Mouse (Mus musculus): Measurements from ENCODE around the gene Rhof. TPM values are rescaled to one million over a fixed set of nuclear protein-coding genes. Genes with fewer than 3 reads are reported as not detected.

Gene Rhof
- polyA plus RNA-seq, 1 experiment from 2014 or later = 1.7 TPM

- WGBS = 93% methylated on average over 9 of the region's 10 CpGs
- ATAC-seq (ENCODE audit: low FRiP score) = no peak
- peaks cover 23% of the 10 kb centered on the region for H3K36me3 ChIP-seq (ENCODE audit: control insufficient read depth, insufficient read depth, low read length)
These were observed 33.9 kb upstream of the Rhof start for GRCm38 (mm10) chr5:123166437-123166836.

GRCm38 (mm10) chr5:123162942-123163341 lies 30.4 kb upstream of the Rhof start:
- Histone ChIP-seq H3K4me1 (replicated peaks; ENCODE audit: control insufficient read depth, insufficient read depth, low read length) (no peaks in the 10 kb centered on the region), H3K4me3 (ENCODE audit: low read depth, low read length) (no peak overlapping the region), H3K27ac (ENCODE audit: low read depth, low read length) (no peak overlapping the region), H3K4me2 (replicated peaks; ENCODE audit: low read depth, low read length) (no peak overlapping the region), H3K36me3 (ENCODE audit: control insufficient read depth, insufficient read depth, low read length) (peaks cover 42% of the 10 kb centered on the region), H3K9ac (ENCODE audit: low read depth, low read length) (no peak overlapping the region), H3K9me3 (ENCODE audit: control insufficient read depth, low read length) (no peaks in the 10 kb centered on the region), H3K27me3 (ENCODE audit: control insufficient read depth, insufficient read depth, low read length) (no peaks in the 10 kb centered on the region)
- WGBS = 77% methylated on average over 9 of the region's 9 CpGs
- ATAC-seq (ENCODE audit: low FRiP score) (no peak), DNase-seq (ENCODE audit: low spot score) (no peak)

More at GRCm38 (mm10) chr5:123166437-123166836, 33.9 kb upstream of the Rhof start:
- Histone ChIP-seq H3K27ac (ENCODE audit: low read depth, low read length) (no peak overlapping the region), H3K9ac (ENCODE audit: low read depth, low read length) (no peak overlapping the region), H3K9me3 (ENCODE audit: control insufficient read depth, low read length) (no peaks in the 10 kb centered on the region), H3K4me1 (replicated peaks; ENCODE audit: control insufficient read depth, insufficient read depth, low read length) (no peaks in the 10 kb centered on the region), H3K4me2 (replicated peaks; ENCODE audit: low read depth, low read length) (no peak overlapping the region), H3K4me3 (ENCODE audit: low read depth, low read length) (no peak overlapping the region), H3K27me3 (ENCODE audit: control insufficient read depth, insufficient read depth, low read length) (no peaks in the 10 kb centered on the region)
- DNase-seq (ENCODE audit: low spot score) = no peak

- no peak overlapping the region for H3K4me2 ChIP-seq (replicated peaks; ENCODE audit: low read depth, low read length)
- no peak overlapping the region for H3K4me3 ChIP-seq (ENCODE audit: low read depth, low read length)
- H3K9ac ChIP-seq (ENCODE audit: low read depth, low read length) = no peak overlapping the region; the same call in 1 of the 2 replicates
- no peak overlapping the region for H3K27ac ChIP-seq (ENCODE audit: low read depth, low read length)
- 91% methylated on average over 12 of the region's 15 CpGs for WGBS
- H3K27me3 ChIP-seq (ENCODE audit: control insufficient read depth, insufficient read depth, low read length) = no peaks in the 10 kb centered on the region
- ATAC-seq (ENCODE audit: low FRiP score) = no peak
- H3K36me3 ChIP-seq (ENCODE audit: control insufficient read depth, insufficient read depth, low read length) = peaks cover 39% of the 10 kb centered on the region
- no peak for DNase-seq (ENCODE audit: low spot score)
- no peaks in the 10 kb centered on the region for H3K4me1 ChIP-seq (replicated peaks; ENCODE audit: control insufficient read depth, insufficient read depth, low read length)
- H3K9me3 ChIP-seq (ENCODE audit: control insufficient read depth, low read length) = no peaks in the 10 kb centered on the region
These were observed 27.8 kb upstream of the Rhof start for GRCm38 (mm10) chr5:123160341-123160740.

GRCm38 (mm10) chr5:123159866-123160265 lies 27.4 kb upstream of the Rhof start:
- Histone ChIP-seq H3K9ac (ENCODE audit: low read depth, low read length) (no peak overlapping the region), H3K36me3 (ENCODE audit: control insufficient read depth, insufficient read depth, low read length) (peaks cover 39% of the 10 kb centered on the region), H3K4me3 (ENCODE audit: low read depth, low read length) (no peak overlapping the region), H3K27ac (ENCODE audit: low read depth, low read length) (no peak overlapping the region), H3K9me3 (ENCODE audit: control insufficient read depth, low read length) (no peaks in the 10 kb centered on the region), H3K4me1 (replicated peaks; ENCODE audit: control insufficient read depth, insufficient read depth, low read length) (no peaks in the 10 kb centered on the region), H3K4me2 (replicated peaks; ENCODE audit: low read depth, low read length) (no peak overlapping the region), H3K27me3 (ENCODE audit: control insufficient read depth, insufficient read depth, low read length) (no peaks in the 10 kb centered on the region)
- ATAC-seq (ENCODE audit: low FRiP score) (no peak), DNase-seq (ENCODE audit: low spot score) (no peak)
- 97% methylated on average over 15 of the region's 15 CpGs for WGBS

- 90% methylated on average over 4 of the region's 4 CpGs for WGBS
- H3K36me3 ChIP-seq (ENCODE audit: control insufficient read depth, insufficient read depth, low read length) = peaks cover 39% of the 10 kb centered on the region
These were observed 27.0 kb upstream of the Rhof start for GRCm38 (mm10) chr5:123159446-123159845.

GRCm38 (mm10) chr5:123157972-123158371 lies 25.5 kb upstream of the Rhof start:
- Histone ChIP-seq H3K4me1 (replicated peaks; ENCODE audit: control insufficient read depth, insufficient read depth, low read length) (no peaks in the 10 kb centered on the region), H3K4me2 (replicated peaks; ENCODE audit: low read depth, low read length) (no peak overlapping the region), H3K9me3 (ENCODE audit: control insufficient read depth, low read length) (no peaks in the 10 kb centered on the region), H3K9ac (ENCODE audit: low read depth, low read length) (no peak overlapping the region), H3K4me3 (ENCODE audit: low read depth, low read length) (no peak overlapping the region), H3K36me3 (ENCODE audit: control insufficient read depth, insufficient read depth, low read length) (peaks cover 29% of the 10 kb centered on the region), H3K27me3 (ENCODE audit: control insufficient read depth, insufficient read depth, low read length) (no peaks in the 10 kb centered on the region), H3K27ac (ENCODE audit: low read depth, low read length) (no peak overlapping the region)
- 92% methylated on average over 4 of the region's 4 CpGs for WGBS
- ATAC-seq (ENCODE audit: low FRiP score) (no peak), DNase-seq (ENCODE audit: low spot score) (no peak)

More at GRCm38 (mm10) chr5:123159446-123159845, 27.0 kb upstream of the Rhof start:
- Histone ChIP-seq H3K4me2 (replicated peaks; ENCODE audit: low read depth, low read length) (no peak overlapping the region), H3K9ac (ENCODE audit: low read depth, low read length) (no peak overlapping the region), H3K9me3 (ENCODE audit: control insufficient read depth, low read length) (no peaks in the 10 kb centered on the region), H3K27me3 (ENCODE audit: control insufficient read depth, insufficient read depth, low read length) (no peaks in the 10 kb centered on the region), H3K4me3 (ENCODE audit: low read depth, low read length) (no peak overlapping the region), H3K27ac (ENCODE audit: low read depth, low read length) (no peak overlapping the region), H3K4me1 (replicated peaks; ENCODE audit: control insufficient read depth, insufficient read depth, low read length) (no peaks in the 10 kb centered on the region)
- no peak for ATAC-seq (ENCODE audit: low FRiP score)
- no peak for DNase-seq (ENCODE audit: low spot score)

- WGBS = 86% methylated on average over 12 of the region's 12 CpGs
- Histone ChIP-seq H3K4me2 (replicated peaks; ENCODE audit: low read depth, low read length) (no peak overlapping the region), H3K9me3 (ENCODE audit: control insufficient read depth, low read length) (no peaks in the 10 kb centered on the region), H3K27ac (ENCODE audit: low read depth, low read length) (no peak overlapping the region), H3K27me3 (ENCODE audit: control insufficient read depth, insufficient read depth, low read length) (no peaks in the 10 kb centered on the region), H3K4me3 (ENCODE audit: low read depth, low read length) (no peak overlapping the region), H3K36me3 (ENCODE audit: control insufficient read depth, insufficient read depth, low read length) (peaks cover 29% of the 10 kb centered on the region), H3K9ac (ENCODE audit: low read depth, low read length) (no peak overlapping the region), H3K4me1 (replicated peaks; ENCODE audit: control insufficient read depth, insufficient read depth, low read length) (no peaks in the 10 kb centered on the region)
- ATAC-seq (ENCODE audit: low FRiP score) = no peak
- DNase-seq (ENCODE audit: low spot score) = peak; percentile 38
These were observed 24.3 kb upstream of the Rhof start for GRCm38 (mm10) chr5:123156763-123157162.

GRCm38 (mm10) chr5:123155425-123155824 lies 22.9 kb upstream of the Rhof start:
- DNase-seq (ENCODE audit: low spot score) = peak; percentile 82
- Histone ChIP-seq H3K27me3 (ENCODE audit: control insufficient read depth, insufficient read depth, low read length) (no peaks in the 10 kb centered on the region), H3K36me3 (ENCODE audit: control insufficient read depth, insufficient read depth, low read length) (peaks cover 19% of the 10 kb centered on the region), H3K4me3 (ENCODE audit: low read depth, low read length) (no peak overlapping the region), H3K4me1 (replicated peaks; ENCODE audit: control insufficient read depth, insufficient read depth, low read length) (peaks cover 5% of the 10 kb centered on the region; the same call in 1 of the 2 replicates), H3K9ac (ENCODE audit: low read depth, low read length) (no peak overlapping the region), H3K9me3 (ENCODE audit: control insufficient read depth, low read length) (no peaks in the 10 kb centered on the region), H3K27ac (ENCODE audit: low read depth, low read length) (no peak overlapping the region), H3K4me2 (replicated peaks; ENCODE audit: low read depth, low read length) (no peak overlapping the region)
- no peak for ATAC-seq (ENCODE audit: low FRiP score)
- whole genome bisulfite sequencing = 60% methylated on average over 7 of the region's 7 CpGs

GRCm38 (mm10) chr5:123152901-123153300 lies 20.4 kb upstream of the Rhof start:
- no peak overlapping the region for H3K27ac ChIP-seq (ENCODE audit: low read depth, low read length)
- H3K4me1 ChIP-seq (replicated peaks; ENCODE audit: control insufficient read depth, insufficient read depth, low read length) = peaks cover 10% of the 10 kb centered on the region
- 75% methylated on average over 1 of the region's 1 CpGs for WGBS
- no peak for ATAC-seq (ENCODE audit: low FRiP score)
- H3K4me2 ChIP-seq (replicated peaks; ENCODE audit: low read depth, low read length) = no peak overlapping the region
- no peak overlapping the region for H3K4me3 ChIP-seq (ENCODE audit: low read depth, low read length)
- H3K9me3 ChIP-seq (ENCODE audit: control insufficient read depth, low read length) = no peaks in the 10 kb centered on the region
- no peak overlapping the region for H3K9ac ChIP-seq (ENCODE audit: low read depth, low read length)
- no peaks in the 10 kb centered on the region for H3K27me3 ChIP-seq (ENCODE audit: control insufficient read depth, insufficient read depth, low read length)
- DNase-seq (ENCODE audit: low spot score) = no peak
- peaks cover 11% of the 10 kb centered on the region; the same call in 1 of the 2 replicates for H3K36me3 ChIP-seq (ENCODE audit: control insufficient read depth, insufficient read depth, low read length)
